ENCODE assay signal across 26 mouse cellular contexts in the genomic region with DNA sequence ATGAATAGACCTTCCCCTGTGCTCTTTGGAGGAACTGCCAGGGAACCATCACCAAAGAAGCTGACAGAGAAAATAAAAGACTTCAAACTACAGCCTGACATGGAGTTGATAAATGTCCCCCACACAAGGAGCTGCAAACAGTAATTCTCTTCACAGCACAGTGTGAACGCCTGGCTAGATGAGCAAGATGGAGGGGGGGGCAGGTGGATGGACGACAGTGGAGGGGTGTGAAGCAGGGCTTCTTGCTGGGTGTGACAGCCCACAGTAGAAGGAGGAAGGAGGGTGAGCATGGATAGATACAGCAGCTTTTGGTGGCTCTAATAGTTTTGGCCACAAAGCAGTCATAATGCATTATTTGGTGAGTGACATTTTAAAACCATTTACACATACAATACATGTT.
A peak's percentile ranks its signal among the peaks of the same experiment; 100 is the strongest.
DNase-seq lines count a peak whose midpoint lies in the region; ATAC-seq and TF ChIP-seq lines count a peak whose summit lies in the region.
"Had no signal": no experiment of that assay in that cellular context is flagged by ENCODE, and none has a peak within 500 bp of the region (broad histone marks: within the 10 kb centered on the region; RNA-seq: fewer than 3 reads in every experiment).

No protein-coding gene starts in this region.

- TF ChIP-seq POLR2A in MEL (IDR thresholded peaks at IDR 0.05; ENCODE audit: control insufficient read depth in 1 of 2, insufficient read depth in 1 of 2, low read depth in 1 of 2, low read length in 2 of 2, poor library complexity in 1 of 2) = no peak

- DNase-seq in hindbrain, embryonic 11.5 days (ENCODE audit: low spot score) = no peak
- DNase-seq in layer of hippocampus, adult 2 months (ENCODE audit: low spot score in 2 of 2) = no peak
- DNase-seq in layer of hippocampus, adult 11-12 months (ENCODE audit: low spot score) = no peak
- DNase-seq in MEL (ENCODE audit: low read depth, low spot score) = no peak
- DNase-seq: adrenal gland, adult 8-10 months; adrenal gland, postnatal 25 days; cerebellum, adult 11-12 months; cerebellum, adult 8-10 months; cerebellum, postnatal 36 days; embryo, embryonic 11 days; gastrocnemius, postnatal 25 days; heart, adult 2 months; heart, postnatal 10 days; heart, postnatal 4 days had no signal

- no peak overlapping the region for H3K4me3 ChIP-seq in hindbrain, embryonic 11.5 days (ENCODE audit: low read depth, low read length)
- no peak overlapping the region for H3K4me3 ChIP-seq in hindbrain, embryonic 16.5 days (ENCODE audit: low read length)
- no peak overlapping the region for H3K4me3 ChIP-seq in layer of hippocampus, adult 2 months
- peak overlapping the region; percentile 87 for H3K4me3 ChIP-seq in megakaryocyte, embryonic 14.5 days (replicated peaks)
- H3K4me3 ChIP-seq in MEL (ENCODE audit: control insufficient read depth in 1 of 2, insufficient read depth in 1 of 2, low read depth in 2 of 2, low read length in 2 of 2) = peak overlapping the region in 1 of 2 experiments; percentile 26; a peak in 3 of 4 replicates
- H3K4me3 ChIP-seq: embryonic facial prominence, embryonic 10.5 days; embryonic facial prominence, embryonic 13.5 days; erythroblast, embryonic 14.5 days; forebrain, embryonic 12.5 days; forebrain, embryonic 15.5 days; heart, adult 2 months; heart, embryonic 15.5 days; hindbrain, embryonic 15.5 days had no signal

- no peak for TF ChIP-seq CTCF in layer of hippocampus, adult 2 months (conservative IDR thresholded peaks at IDR 0.05)
- TF ChIP-seq CTCF in MEL (IDR thresholded peaks at IDR 0.05 in 2 of 3, conservative IDR thresholded peaks at IDR 0.05 in 1 of 3; ENCODE audit: control insufficient read depth in 1 of 3, insufficient read depth in 1 of 3, low read depth in 2 of 3, low read length in 3 of 3, poor library complexity in 1 of 3, severe bottlenecking in 1 of 3) = no peak

- no peak overlapping the region for H3K4me2 ChIP-seq in hindbrain, embryonic 11.5 days (replicated peaks; ENCODE audit: low read depth, low read length)
- H3K4me2 ChIP-seq in hindbrain, embryonic 16.5 days (ENCODE audit: low read length) = no peak overlapping the region
- H3K4me2 ChIP-seq: embryonic facial prominence, embryonic 13.5 days; forebrain, embryonic 12.5 days; forebrain, embryonic 15.5 days; heart, embryonic 11.5 days; heart, embryonic 15.5 days; hindbrain, embryonic 15.5 days had no signal

- H3K36me3 ChIP-seq in hindbrain, embryonic 11.5 days (ENCODE audit: control insufficient read depth, insufficient read depth, low read length) = no peaks in the 10 kb centered on the region
- H3K36me3 ChIP-seq in hindbrain, embryonic 16.5 days (ENCODE audit: control insufficient read depth, insufficient read depth, low read length) = no peaks in the 10 kb centered on the region
- H3K36me3 ChIP-seq in megakaryocyte, embryonic 14.5 days (replicated peaks; ENCODE audit: low read length) = peaks cover 69% of the 10 kb centered on the region
- H3K36me3 ChIP-seq in MEL (ENCODE audit: control insufficient read depth in 1 of 2, insufficient read depth in 2 of 2, low read length in 2 of 2) = peaks cover 0 to 60% of the 10 kb centered on the region in 2 experiments; a peak in 2 of 4 replicates
- H3K36me3 ChIP-seq: embryonic facial prominence, embryonic 10.5 days; embryonic facial prominence, embryonic 13.5 days; forebrain, embryonic 12.5 days; forebrain, embryonic 15.5 days; heart, embryonic 15.5 days; hindbrain, embryonic 15.5 days had no signal

- H3K27ac ChIP-seq in hindbrain, embryonic 11.5 days (ENCODE audit: low read depth, low read length) = no peak overlapping the region
- H3K27ac ChIP-seq in hindbrain, embryonic 16.5 days (ENCODE audit: low read depth, low read length) = no peak overlapping the region
- 0 out of 2 replicates have a peak overlapping the region, but pooled peaks have one; percentile 2 for H3K27ac ChIP-seq in layer of hippocampus, adult 2 months
- peak overlapping the region; percentile 96 for H3K27ac ChIP-seq in MEL (ENCODE audit: control insufficient read depth, low read depth, low read length)
- H3K27ac ChIP-seq: embryonic facial prominence, embryonic 10.5 days; embryonic facial prominence, embryonic 13.5 days; forebrain, embryonic 12.5 days; forebrain, embryonic 15.5 days; heart, adult 2 months; hindbrain, embryonic 15.5 days had no signal

- no peak overlapping the region for H3K9ac ChIP-seq in hindbrain, embryonic 11.5 days (ENCODE audit: low read depth, low read length)
- H3K9ac ChIP-seq in hindbrain, embryonic 16.5 days (ENCODE audit: low read depth, low read length) = no peak overlapping the region
- H3K9ac ChIP-seq in MEL (ENCODE audit: control insufficient read depth, low read depth, low read length, poor library complexity, severe bottlenecking) = peak overlapping the region; percentile 55
- H3K9ac ChIP-seq: embryonic facial prominence, embryonic 13.5 days; forebrain, embryonic 12.5 days; forebrain, embryonic 15.5 days; heart, embryonic 15.5 days; hindbrain, embryonic 15.5 days had no signal

- H3K9me3 ChIP-seq in hindbrain, embryonic 11.5 days (ENCODE audit: control insufficient read depth, low read length) = no peaks in the 10 kb centered on the region
- H3K9me3 ChIP-seq in hindbrain, embryonic 16.5 days (ENCODE audit: control insufficient read depth, low read length) = no peaks in the 10 kb centered on the region
- H3K9me3 ChIP-seq in megakaryocyte, embryonic 14.5 days = no peaks in the 10 kb centered on the region
- no peaks in the 10 kb centered on the region for H3K9me3 ChIP-seq in MEL (replicated peaks; ENCODE audit: insufficient read depth, low read length)
- H3K9me3 ChIP-seq: embryonic facial prominence, embryonic 10.5 days; embryonic facial prominence, embryonic 13.5 days; forebrain, embryonic 12.5 days; forebrain, embryonic 15.5 days; heart, embryonic 15.5 days; hindbrain, embryonic 15.5 days had no signal

- no peaks in the 10 kb centered on the region for H3K27me3 ChIP-seq in hindbrain, embryonic 11.5 days (ENCODE audit: control insufficient read depth, insufficient read depth, low read length)
- H3K27me3 ChIP-seq in hindbrain, embryonic 16.5 days (replicated peaks; ENCODE audit: control insufficient read depth, insufficient read depth, low read length) = no peaks in the 10 kb centered on the region
- H3K27me3 ChIP-seq in megakaryocyte, embryonic 14.5 days (replicated peaks) = no peaks in the 10 kb centered on the region
- H3K27me3 ChIP-seq in MEL (ENCODE audit: control insufficient read depth in 1 of 2, insufficient read depth in 2 of 2, low read length in 2 of 2) = no peaks in the 10 kb centered on the region
- H3K27me3 ChIP-seq: embryonic facial prominence, embryonic 13.5 days; forebrain, embryonic 12.5 days; forebrain, embryonic 15.5 days; heart, embryonic 15.5 days; hindbrain, embryonic 15.5 days had no signal

- no peaks in the 10 kb centered on the region; the same call in 1 of the 2 replicates for H3K4me1 ChIP-seq in hindbrain, embryonic 11.5 days (replicated peaks; ENCODE audit: control insufficient read depth, insufficient read depth, low read length)
- H3K4me1 ChIP-seq in hindbrain, embryonic 16.5 days (ENCODE audit: control insufficient read depth, insufficient read depth, low read depth, low read length) = peaks cover 16% of the 10 kb centered on the region
- peaks cover 100% of the 10 kb centered on the region for H3K4me1 ChIP-seq in megakaryocyte, embryonic 14.5 days
- H3K4me1 ChIP-seq in MEL (ENCODE audit: control insufficient read depth in 1 of 2, insufficient read depth in 2 of 2, low read length in 2 of 2) = peaks cover 35 to 64% of the 10 kb centered on the region in 2 experiments

- WGBS in hindbrain, embryonic 11.5 days = 20% methylated on average over 2 of the region's 2 CpGs
- 18% methylated on average over 2 of the region's 2 CpGs for WGBS in hindbrain, embryonic 16.5 days

- ATAC-seq in hindbrain, embryonic 11.5 days (ENCODE audit: low FRiP score) = 0 out of 2 replicates have a peak, but pooled peaks have one; percentile 56
- no peak for ATAC-seq in hindbrain, embryonic 16.5 days
- no peak for ATAC-seq in megakaryocyte, adult 5-6 weeks (ENCODE audit: poor library complexity, severe bottlenecking)
- no peak for ATAC-seq in inflammation-experienced regulatory T-cells, adult 6 months
- ATAC-seq: forebrain, embryonic 15.5 days had no signal

- TF ChIP-seq EP300 in MEL (IDR thresholded peaks at IDR 0.05; ENCODE audit: low read depth in 1 of 2, low read length in 2 of 2) = no peak; a peak in 1 of 4 replicates

- no peak for TF ChIP-seq RAD21 in MEL (IDR thresholded peaks at IDR 0.05; ENCODE audit: low read depth, low read length)

- H3K79me2 ChIP-seq in MEL (ENCODE audit: control insufficient read depth, insufficient read depth, low read length, poor library complexity) = peaks cover 13% of the 10 kb centered on the region

TF ChIP-seq in MEL, 35 proteins besides CTCF, POLR2A, EP300 and RAD21:
- no peak for TF ChIP-seq TBP (IDR thresholded peaks at IDR 0.05; ENCODE audit: low read depth, low read length)
- no peak for TF ChIP-seq GATA1 (IDR thresholded peaks at IDR 0.05; ENCODE audit: low read depth, low read length)
- no peak for TF ChIP-seq UBTF (IDR thresholded peaks at IDR 0.05; ENCODE audit: borderline replicate concordance, insufficient read depth, low read depth, low read length)
- TF ChIP-seq MAZ (IDR thresholded peaks at IDR 0.05; ENCODE audit: low read depth, low read length) = 0 out of 2 replicates have a peak, but pooled peaks have one; percentile 44

Comparison
In these comparisons a context has a peak if more than half of its experiments do, and no peak if none do; other contexts are left out.
1. H3K27ac ChIP-seq: peak in layer of hippocampus, adult 2 months (single experiment) and MEL (single experiment); none in hindbrain, embryonic 11.5 days (single experiment) and hindbrain, embryonic 16.5 days (single experiment).